ENCODE assay signal across 22 mouse cellular contexts in the genomic region with DNA sequence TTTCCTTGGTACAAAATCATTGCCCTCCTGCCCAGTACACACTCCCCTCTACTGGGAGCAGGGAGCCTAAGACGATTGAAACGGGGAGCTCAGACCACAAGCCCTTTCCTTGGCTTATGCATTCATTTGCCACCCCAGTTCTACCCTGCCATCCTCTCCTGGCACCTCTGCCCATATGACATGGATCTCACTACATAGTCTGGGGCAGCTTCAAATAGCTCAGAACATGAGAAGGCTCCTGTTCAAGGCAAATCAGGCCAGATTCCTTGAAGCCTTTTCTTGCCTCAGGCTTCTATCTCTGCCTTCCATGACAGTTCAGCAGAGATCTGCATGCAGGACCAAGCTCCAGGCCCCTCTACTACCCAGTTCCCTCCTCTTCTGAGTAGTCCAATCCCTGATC. TPM values are rescaled to one million over a fixed set of nuclear protein-coding genes. Genes with fewer than 3 reads are reported as not detected.
DNase-seq lines count a peak whose midpoint lies in the region; ATAC-seq and TF ChIP-seq lines count a peak whose summit lies in the region.
"Had no signal": no experiment of that assay in that cellular context is flagged by ENCODE, and none has a peak within 500 bp of the region (broad histone marks: within the 10 kb centered on the region; RNA-seq: fewer than 3 reads in every experiment).

No protein-coding gene starts in this region.

- TF ChIP-seq EP300 in CH12.LX (IDR thresholded peaks at IDR 0.05; ENCODE audit: low read length), result no peak

- no peaks in the 10 kb centered on the region for H3K36me3 ChIP-seq in intestine, embryonic 16.5 days (ENCODE audit: control insufficient read depth, insufficient read depth, low read length)
- no peaks in the 10 kb centered on the region for H3K36me3 ChIP-seq in intestine, postnatal 0 days (ENCODE audit: control insufficient read depth, insufficient read depth)
- no peaks in the 10 kb centered on the region for H3K36me3 ChIP-seq in CH12.LX (replicated peaks in 1 of 2; ENCODE audit: control insufficient read depth in 1 of 2, insufficient read depth in 1 of 2, low read length in 1 of 2)
- H3K36me3 ChIP-seq: embryonic facial prominence, embryonic 10.5 days; embryonic facial prominence, embryonic 13.5 days; forebrain, embryonic 12.5 days; forebrain, embryonic 15.5 days; heart, embryonic 13.5 days had no signal

- TF ChIP-seq POLR2A in CH12.LX (IDR thresholded peaks at IDR 0.05; ENCODE audit: low read depth, low read length), result no peak

- dilution Hi-C loops in CH12.LX (cut with MboI; ENCODE audit: extremely low pct_ligation_motif_present, extremely low pct_unique_long_range_greater_than_20kb, low sequenced_read_pairs), result no loop called here

- no peaks in the 10 kb centered on the region for H3K79me2 ChIP-seq in CH12.LX (replicated peaks; ENCODE audit: control insufficient read depth, extremely low read depth, insufficient read depth, poor library complexity, severe bottlenecking)

- H3K27me3 ChIP-seq in intestine, embryonic 16.5 days (replicated peaks; ENCODE audit: control insufficient read depth, insufficient read depth, low read length), result no peaks in the 10 kb centered on the region
- H3K27me3 ChIP-seq in intestine, postnatal 0 days (replicated peaks; ENCODE audit: control insufficient read depth, insufficient read depth, low read length), result no peaks in the 10 kb centered on the region
- H3K27me3 ChIP-seq in CH12.LX (replicated peaks), result no peaks in the 10 kb centered on the region
- H3K27me3 ChIP-seq: embryonic facial prominence, embryonic 13.5 days; forebrain, embryonic 12.5 days; forebrain, embryonic 15.5 days; heart, embryonic 13.5 days had no signal

- peaks cover 18% of the 10 kb centered on the region for H3K4me1 ChIP-seq in intestine, embryonic 16.5 days (ENCODE audit: control insufficient read depth, insufficient read depth, low read length)
- H3K4me1 ChIP-seq in intestine, postnatal 0 days (replicated peaks; ENCODE audit: control insufficient read depth, insufficient read depth, low read length), result peaks cover 13% of the 10 kb centered on the region; the same call in 1 of the 2 replicates
- peaks cover 35 to 62% of the 10 kb centered on the region in 2 experiments for H3K4me1 ChIP-seq in CH12.LX (ENCODE audit: control insufficient read depth in 1 of 2, insufficient read depth in 2 of 2)
- H3K4me1 ChIP-seq: embryonic facial prominence, embryonic 13.5 days; forebrain, embryonic 12.5 days; forebrain, embryonic 15.5 days had no signal

- H3K4me3 ChIP-seq in intestine, embryonic 16.5 days (ENCODE audit: low read length), result no peak overlapping the region
- no peak overlapping the region for H3K4me3 ChIP-seq in intestine, postnatal 0 days (ENCODE audit: low read depth, low read length)
- no peak overlapping the region for H3K4me3 ChIP-seq in CH12.LX (replicated peaks in 1 of 3; ENCODE audit: low read depth in 2 of 3, low read length in 2 of 3, poor library complexity in 1 of 3)
- H3K4me3 ChIP-seq: embryonic facial prominence, embryonic 10.5 days; embryonic facial prominence, embryonic 13.5 days; erythroblast, embryonic 14.5 days; forebrain, embryonic 12.5 days; forebrain, embryonic 15.5 days; heart, embryonic 13.5 days had no signal

- no peak for TF ChIP-seq CTCF in intestine, postnatal 0 days (IDR thresholded peaks at IDR 0.05; ENCODE audit: low read depth)
- TF ChIP-seq CTCF in CH12.LX (conservative IDR thresholded peaks at IDR 0.05 in 1 of 2, IDR thresholded peaks at IDR 0.05 in 1 of 2; ENCODE audit: low read depth in 2 of 2, low read length in 2 of 2), result no peak

- H3K9me3 ChIP-seq in intestine, embryonic 16.5 days (ENCODE audit: control insufficient read depth, low read length), result 0 out of 2 replicates have a peak, but pooled peaks cover 3% of the 10 kb centered on the region
- no peaks in the 10 kb centered on the region for H3K9me3 ChIP-seq in intestine, postnatal 0 days (ENCODE audit: control insufficient read depth)
- H3K9me3 ChIP-seq in CH12.LX (replicated peaks; ENCODE audit: low read length), result peaks cover 3% of the 10 kb centered on the region
- H3K9me3 ChIP-seq: embryonic facial prominence, embryonic 13.5 days; forebrain, embryonic 15.5 days had no signal

- WGBS in intestine, embryonic 16.5 days, result 91% methylated on average over 2 of the region's 2 CpGs
- WGBS in intestine, postnatal 0 days, result 93% methylated on average over 2 of the region's 2 CpGs

- 0 out of 2 replicates have a peak, but pooled peaks have one; percentile 4 for ATAC-seq in intestine, embryonic 16.5 days
- no peak; the same call in 1 of the 2 replicates for ATAC-seq in intestine, postnatal 0 days
- ATAC-seq: forebrain, embryonic 15.5 days; hindbrain, postnatal 0 days; inflammation-experienced regulatory T-cells, adult 6 months had no signal

- peak; percentile 39 for DNase-seq in gastrocnemius, adult 18-20 months (ENCODE audit: low spot score)
- no peak for DNase-seq in gastrocnemius, postnatal 14 days
- DNase-seq in CH12.LX (ENCODE audit: extremely low read depth), result no peak
- DNase-seq in frontal cortex, postnatal 14 days (ENCODE audit: low spot score in 2 of 2), result no peak
- DNase-seq: cerebellum, adult 11-12 months; cerebellum, adult 8-10 months; cerebellum, postnatal 36 days; embryo, embryonic 11 days; gastrocnemius, postnatal 36 days had no signal

- intact Hi-C loops in gastrocnemius, postnatal 14 days (cut with DNase I; ENCODE audit: low total_unique reads), result no loop called here

- H3K4me2 ChIP-seq in intestine, embryonic 16.5 days (ENCODE audit: low read depth, low read length), result no peak overlapping the region
- no peak overlapping the region for H3K4me2 ChIP-seq in intestine, postnatal 0 days (replicated peaks; ENCODE audit: low read depth)
- peak overlapping the region; percentile 52 for H3K4me2 ChIP-seq in CH12.LX (ENCODE audit: insufficient read depth, low read depth, poor library complexity, severe bottlenecking)
- H3K4me2 ChIP-seq: embryonic facial prominence, embryonic 13.5 days; forebrain, embryonic 12.5 days; forebrain, embryonic 15.5 days; heart, embryonic 13.5 days; hindbrain, embryonic 14.5 days had no signal

- TF ChIP-seq RAD21 in CH12.LX (IDR thresholded peaks at IDR 0.05; ENCODE audit: low read depth, low read length), result no peak

- H3K9ac ChIP-seq in intestine, embryonic 16.5 days (ENCODE audit: low read depth, low read length), result no peak overlapping the region
- H3K9ac ChIP-seq in intestine, postnatal 0 days (ENCODE audit: low read depth, low read length), result no peak overlapping the region
- H3K9ac ChIP-seq in CH12.LX (ENCODE audit: insufficient read depth, low read depth), result peak overlapping the region; percentile 20
- H3K9ac ChIP-seq: embryonic facial prominence, embryonic 13.5 days; forebrain, embryonic 12.5 days; forebrain, embryonic 15.5 days; heart, embryonic 13.5 days; hindbrain, embryonic 14.5 days had no signal

- peak overlapping the region; percentile 14 for H3K27ac ChIP-seq in intestine, embryonic 16.5 days (ENCODE audit: low read length)
- no peak overlapping the region; the same call in 1 of the 2 replicates for H3K27ac ChIP-seq in intestine, postnatal 0 days (ENCODE audit: low read depth, low read length)
- H3K27ac ChIP-seq in CH12.LX (ENCODE audit: insufficient read depth, low read depth), result no peak overlapping the region; the same call in 1 of the 2 replicates
- H3K27ac ChIP-seq: embryonic facial prominence, embryonic 10.5 days; embryonic facial prominence, embryonic 13.5 days; forebrain, embryonic 12.5 days; forebrain, embryonic 15.5 days; heart, embryonic 13.5 days; hindbrain, embryonic 14.5 days; hindbrain, postnatal 0 days had no signal

- in situ Hi-C loops in CH12.LX (cut with MboI; ENCODE audit: low pct_ligation_motif_present, low pct_unique_long_range_greater_than_20kb, low sequenced_read_pairs), result loop anchor here (5.0 to 25.0 kb wide), 2 partner anchors 80 to 325 kb away; partner anchors contain the start of genes 4933427D14Rik, Gm43951, Med31 and Txndc17

TF ChIP-seq in CH12.LX, 34 proteins besides CTCF, POLR2A, EP300 and RAD21:
- TF ChIP-seq ZKSCAN1 (IDR thresholded peaks at IDR 0.05; ENCODE audit: borderline replicate concordance, low read depth, low read length) (no peak), MAFK (IDR thresholded peaks at IDR 0.05; ENCODE audit: insufficient replicate concordance, low read length) (no peak), ZNF384 (IDR thresholded peaks at IDR 0.05; ENCODE audit: low read depth, low read length) (no peak), MAX (IDR thresholded peaks at IDR 0.05; ENCODE audit: low read length) (no peak), ETS1 (conservative IDR thresholded peaks at IDR 0.05; ENCODE audit: low read depth, low read length) (no peak), NELFE (IDR thresholded peaks at IDR 0.05; ENCODE audit: low read depth, low read length) (no peak), POLR2AphosphoS2 (IDR thresholded peaks at IDR 0.05; ENCODE audit: low read depth, low read length) (no peak)

RNA-seq across cellular contexts. Expression of gene Spns3, which starts 12.8 kb away (rescaled TPM):
- under 1 TPM; 0.19 to 0.39 TPM for total RNA-seq in gastrocnemius, adult 18-20 months (2021)
- total RNA-seq in gastrocnemius, postnatal 14 days (2021), result under 1 TPM in 1 of 2 experiments, not detected in 1; 0.10 TPM
- 3.2 and 5.7 TPM in 2 replicates for polyA plus RNA-seq in intestine, embryonic 16.5 days (2015; fragmentation: Nextera tagmentation; extraction: Ambion mirVana)
- 11.1 and 12.2 TPM in 2 replicates for polyA plus RNA-seq in intestine, postnatal 0 days (2015; fragmentation: Nextera tagmentation; extraction: Ambion mirVana)
- total RNA-seq in CH12.LX (2012; rRNA removed) (0.17 and 0.21 TPM in 2 replicates), CH12.LX (2014; rRNA removed) (0.85 and 1.0 TPM in 2 replicates)
- 1.6 and 1.8 TPM in 2 replicates for polyA plus RNA-seq in CH12.LX (2012; ENCODE audit: insufficient read length, low read depth)
- total RNA-seq: heart, adult 18-20 months had no signal
- polyA plus RNA-seq: forebrain, embryonic 12.5 days; hindbrain, embryonic 11.5 days had no signal

RNA-seq across cellular contexts. Expression of gene Spns2, which starts 47.8 kb away (rescaled TPM):
- 10 to 100 TPM; 26.5 to 42.7 TPM for total RNA-seq in gastrocnemius, adult 18-20 months (2021)
- 10 to 100 TPM; 11.4 to 14.7 TPM for total RNA-seq in gastrocnemius, postnatal 14 days (2021)
- polyA plus RNA-seq in intestine, embryonic 16.5 days (2015; fragmentation: Nextera tagmentation; extraction: Ambion mirVana), result 5.9 and 7.5 TPM in 2 replicates
- 19.8 and 20.5 TPM in 2 replicates for polyA plus RNA-seq in intestine, postnatal 0 days (2015; fragmentation: Nextera tagmentation; extraction: Ambion mirVana)
- total RNA-seq in CH12.LX (2012; rRNA removed) (0.08 and 0.17 TPM in 2 replicates), CH12.LX (2014; rRNA removed) (0.07 TPM in 1 of 2 replicates, not detected in the other)
- polyA plus RNA-seq in CH12.LX (2012; ENCODE audit: insufficient read length, low read depth), result 0.10 and 0.14 TPM in 2 replicates
- polyA plus RNA-seq: inflammation-experienced regulatory T-cells, adult 6 months had no signal

Comparison
In these comparisons a context has a peak if more than half of its experiments do, and no peak if none do; other contexts are left out.
1. RNA of gene Spns2, which starts 47.8 kb away (total RNA-seq): 26.5 to 42.7 TPM in gastrocnemius, adult 18-20 months and 11.4 to 14.7 TPM in gastrocnemius, postnatal 14 days; 0.07 to 0.17 TPM in CH12.LX; every median in the first group is over 10 times any median in the second.